Mouse (Mus musculus): ENCODE measurements around the gene Arhgap6. TPM values are rescaled to one million over a fixed set of nuclear protein-coding genes. Genes with fewer than 3 reads are reported as not detected.

Gene Arhgap6
- polyA plus RNA-seq, 1 experiment from 2014 or later: 1.2 TPM

GRCm38 (mm10) chrX:168977776-168978175, 182.9 kb downstream of the Arhgap6 start:
- DNase-seq (ENCODE audit: low spot score): no peak

- no peak for DNase-seq (ENCODE audit: low spot score)
Measured at GRCm38 (mm10) chrX:168980370-168980769, 185.5 kb downstream of the Arhgap6 start.

GRCm38 (mm10) chrX:169007066-169007465, 212.2 kb downstream of the Arhgap6 start:
- no peak for DNase-seq (ENCODE audit: low spot score)

- no peak for DNase-seq (ENCODE audit: low spot score)
Measured at GRCm38 (mm10) chrX:169012701-169013100, 217.8 kb downstream of the Arhgap6 start.

- no peak for DNase-seq (ENCODE audit: low spot score)
Measured at GRCm38 (mm10) chrX:169034390-169034789, 239.5 kb downstream of the Arhgap6 start.

GRCm38 (mm10) chrX:169036403-169037296, 241.8 kb downstream of the Arhgap6 start:
- peak; percentile 54 for DNase-seq (ENCODE audit: low spot score)

- no peak for DNase-seq (ENCODE audit: low spot score)
Measured at GRCm38 (mm10) chrX:169037401-169037800, 242.5 kb downstream of the Arhgap6 start.

GRCm38 (mm10) chrX:169043872-169044271, 249.0 kb downstream of the Arhgap6 start:
- no peak for DNase-seq (ENCODE audit: low spot score)

GRCm38 (mm10) chrX:169047595-169047994, 252.7 kb downstream of the Arhgap6 start:
- no peak for DNase-seq (ENCODE audit: low spot score)

- DNase-seq (ENCODE audit: low spot score): no peak
Measured at GRCm38 (mm10) chrX:169049550-169049949, 254.7 kb downstream of the Arhgap6 start.

GRCm38 (mm10) chrX:169053907-169054476, 259.1 kb downstream of the Arhgap6 start:
- peak; percentile 23 for DNase-seq (ENCODE audit: low spot score)

- no peak for DNase-seq (ENCODE audit: low spot score)
Measured at GRCm38 (mm10) chrX:169062555-169062954, 267.7 kb downstream of the Arhgap6 start.

- DNase-seq (ENCODE audit: low spot score): no peak
Measured at GRCm38 (mm10) chrX:169065298-169065697, 270.4 kb downstream of the Arhgap6 start.

- no peak for DNase-seq (ENCODE audit: low spot score)
Measured at GRCm38 (mm10) chrX:169065922-169066321, 271.0 kb downstream of the Arhgap6 start.

GRCm38 (mm10) chrX:169075020-169075419, 280.1 kb downstream of the Arhgap6 start:
- DNase-seq (ENCODE audit: low spot score): no peak

GRCm38 (mm10) chrX:169081609-169082008, 286.7 kb downstream of the Arhgap6 start:
- no peak for DNase-seq (ENCODE audit: low spot score)

- DNase-seq (ENCODE audit: low spot score): peak; percentile 39
Measured at GRCm38 (mm10) chrX:169085871-169086270, 291.0 kb downstream of the Arhgap6 start.

GRCm38 (mm10) chrX:169089221-169089620, 294.3 kb downstream of the Arhgap6 start:
- DNase-seq (ENCODE audit: low spot score): no peak

- no peak for DNase-seq (ENCODE audit: low spot score)
Measured at GRCm38 (mm10) chrX:169094601-169095000, 299.7 kb downstream of the Arhgap6 start.

- no peak for DNase-seq (ENCODE audit: low spot score)
Measured at GRCm38 (mm10) chrX:169095584-169095983, 300.7 kb downstream of the Arhgap6 start.

- no peak for DNase-seq (ENCODE audit: low spot score)
Measured at GRCm38 (mm10) chrX:169102665-169103064, 307.8 kb downstream of the Arhgap6 start.

- no peak for DNase-seq (ENCODE audit: low spot score)
Measured at GRCm38 (mm10) chrX:169106048-169106622, 311.2 kb downstream of the Arhgap6 start.

Data from thymus, postnatal 0 days (tissue).